ENCODE assay signal across 21 mouse cellular contexts in the genomic region with DNA sequence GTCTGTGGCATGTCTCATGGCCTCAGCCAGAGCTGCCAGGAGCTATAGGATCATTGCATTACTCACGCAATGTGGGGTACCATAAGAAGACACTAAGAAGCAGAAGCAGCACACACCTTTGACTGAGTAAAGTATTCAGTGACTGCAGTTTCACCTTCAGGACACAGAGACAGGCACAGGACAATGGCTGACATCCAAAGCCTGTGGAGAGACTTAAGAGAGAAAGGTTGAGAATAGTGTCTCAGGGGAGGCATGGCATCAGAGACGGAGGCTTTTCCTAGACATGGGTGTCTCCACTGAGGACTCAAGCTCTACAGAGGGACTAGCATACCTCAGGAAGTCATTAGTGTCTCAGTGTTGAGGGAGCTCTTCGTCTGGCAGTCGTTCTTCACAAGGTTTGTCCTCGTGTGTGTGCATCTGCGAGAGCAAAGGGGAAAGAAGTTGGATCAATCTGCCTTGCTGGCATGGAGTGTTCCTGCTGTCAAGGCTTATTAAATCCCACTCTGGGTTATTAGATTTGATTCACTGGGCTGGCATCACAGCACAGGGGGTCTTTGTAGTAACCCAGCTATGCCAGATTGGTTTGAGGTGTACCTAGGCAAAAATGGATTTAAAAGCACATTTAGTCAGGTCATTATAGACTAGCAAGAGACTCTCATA.
A peak's percentile ranks its signal among the peaks of the same experiment; 100 is the strongest.
DNase-seq lines count a peak whose midpoint lies in the region; ATAC-seq and TF ChIP-seq lines count a peak whose summit lies in the region.
"Had no signal": no experiment of that assay in that cellular context is flagged by ENCODE, and none has a peak within 500 bp of the region (broad histone marks: within the 10 kb centered on the region; RNA-seq: fewer than 3 reads in every experiment).

No protein-coding gene starts in this region.

- no peak for TF ChIP-seq CTCF in hindbrain, postnatal 0 days (IDR thresholded peaks at IDR 0.05; ENCODE audit: low read depth)

- ATAC-seq in cerebellum, adult (ENCODE audit: insufficient number of reproducible peaks, low FRiP score, low TSS enrichment) = peak; percentile 49
- ATAC-seq in hindbrain, embryonic 14.5 days (ENCODE audit: low FRiP score) = 0 out of 2 replicates have a peak, but pooled peaks have one; percentile 17
- ATAC-seq in hindbrain, postnatal 0 days = peak; percentile 64; the same call in 1 of the 2 replicates
- no peak for ATAC-seq in heart, embryonic 12.5 days (ENCODE audit: insufficient number of reproducible peaks, low FRiP score)
- ATAC-seq: activated CD4-positive, CD25-positive, alpha-beta regulatory T cell, adult 4 months; intestine, embryonic 16.5 days had no signal

- no peaks in the 10 kb centered on the region for H3K27me3 ChIP-seq in hindbrain, embryonic 14.5 days (ENCODE audit: control insufficient read depth, insufficient read depth, low read length)
- no peaks in the 10 kb centered on the region for H3K27me3 ChIP-seq in hindbrain, embryonic 10.5 days (ENCODE audit: insufficient read depth, poor library complexity, severe bottlenecking)
- H3K27me3 ChIP-seq in hindbrain, postnatal 0 days (ENCODE audit: insufficient read depth, low read length) = no peaks in the 10 kb centered on the region
- H3K27me3 ChIP-seq in heart, embryonic 12.5 days (replicated peaks) = no peaks in the 10 kb centered on the region
- H3K27me3 ChIP-seq: embryonic facial prominence, embryonic 12.5 days; forebrain, embryonic 12.5 days; liver, embryonic 13.5 days; neural tube, embryonic 15.5 days had no signal

- H3K9me3 ChIP-seq in hindbrain, embryonic 14.5 days (ENCODE audit: control insufficient read depth, low read length) = no peaks in the 10 kb centered on the region
- no peaks in the 10 kb centered on the region for H3K9me3 ChIP-seq in hindbrain, embryonic 10.5 days
- H3K9me3 ChIP-seq in hindbrain, postnatal 0 days (ENCODE audit: low read length) = no peaks in the 10 kb centered on the region
- H3K9me3 ChIP-seq in heart, embryonic 12.5 days (replicated peaks) = no peaks in the 10 kb centered on the region
- H3K9me3 ChIP-seq: embryonic facial prominence, embryonic 12.5 days; forebrain, embryonic 12.5 days; liver, embryonic 13.5 days; neural tube, embryonic 15.5 days had no signal

- no peak overlapping the region for H3K4me2 ChIP-seq in hindbrain, embryonic 14.5 days (replicated peaks)
- H3K4me2 ChIP-seq in hindbrain, postnatal 0 days (ENCODE audit: low read depth, low read length) = no peak overlapping the region
- no peak overlapping the region for H3K4me2 ChIP-seq in heart, embryonic 12.5 days
- H3K4me2 ChIP-seq: embryonic facial prominence, embryonic 12.5 days; forebrain, embryonic 12.5 days; liver, embryonic 13.5 days; lung, embryonic 14.5 days; neural tube, embryonic 15.5 days had no signal

- H3K4me3 ChIP-seq in hindbrain, embryonic 14.5 days (replicated peaks; ENCODE audit: low read length) = no peak overlapping the region
- no peak overlapping the region for H3K4me3 ChIP-seq in hindbrain, embryonic 10.5 days
- no peak overlapping the region for H3K4me3 ChIP-seq in hindbrain, postnatal 0 days (ENCODE audit: low read length)
- no peak overlapping the region for H3K4me3 ChIP-seq in heart, embryonic 12.5 days
- H3K4me3 ChIP-seq: embryonic facial prominence, embryonic 12.5 days; erythroblast, embryonic 14.5 days; forebrain, embryonic 12.5 days; gastrocnemius, adult 2 months; liver, embryonic 13.5 days; neural tube, embryonic 15.5 days had no signal

- DNase-seq in cerebellum, adult 8-10 months = no peak
- no peak for DNase-seq in hindbrain, embryonic 14.5 days (ENCODE audit: low spot score)
- DNase-seq in hindbrain, embryonic 10.5 days (ENCODE audit: low spot score) = no peak
- DNase-seq in brain, adult 2 months (ENCODE audit: low read depth, low spot score) = peak; percentile 43
- peak; percentile 75 for DNase-seq in hindbrain, postnatal 0 days (ENCODE audit: low spot score)
- DNase-seq: adrenal gland, postnatal 10 days; gastrocnemius, adult 2 months; kidney, postnatal 25 days; layer of hippocampus, postnatal 36 days; liver, embryonic 13.5 days; lung, embryonic 14.5 days; thymus, adult 18-20 months; thymus, postnatal 36 days had no signal

- 68% methylated on average over 6 of the region's 6 CpGs for WGBS in hindbrain, embryonic 14.5 days
- 77% methylated on average over 6 of the region's 6 CpGs for WGBS in hindbrain, embryonic 10.5 days
- WGBS in hindbrain, postnatal 0 days = 34% methylated on average over 6 of the region's 6 CpGs
- 68% methylated on average over 6 of the region's 6 CpGs for WGBS in heart, embryonic 12.5 days

- H3K9ac ChIP-seq in hindbrain, embryonic 14.5 days = no peak overlapping the region
- H3K9ac ChIP-seq in hindbrain, postnatal 0 days (replicated peaks; ENCODE audit: low read length) = no peak overlapping the region
- H3K9ac ChIP-seq in heart, embryonic 12.5 days = no peak overlapping the region
- H3K9ac ChIP-seq: embryonic facial prominence, embryonic 12.5 days; forebrain, embryonic 12.5 days; liver, embryonic 13.5 days; lung, embryonic 14.5 days; neural tube, embryonic 15.5 days had no signal

- H3K4me1 ChIP-seq in hindbrain, embryonic 14.5 days (replicated peaks; ENCODE audit: control insufficient read depth, insufficient read depth, low read length) = no peaks in the 10 kb centered on the region
- H3K4me1 ChIP-seq in hindbrain, embryonic 10.5 days (replicated peaks) = no peaks in the 10 kb centered on the region
- no peaks in the 10 kb centered on the region for H3K4me1 ChIP-seq in hindbrain, postnatal 0 days (ENCODE audit: insufficient read depth, low read length)
- H3K4me1 ChIP-seq in heart, embryonic 12.5 days (replicated peaks) = no peaks in the 10 kb centered on the region
- H3K4me1 ChIP-seq: embryonic facial prominence, embryonic 12.5 days; forebrain, embryonic 12.5 days; liver, embryonic 13.5 days; neural tube, embryonic 15.5 days had no signal

- no peaks in the 10 kb centered on the region for H3K36me3 ChIP-seq in hindbrain, embryonic 14.5 days (replicated peaks; ENCODE audit: control insufficient read depth, insufficient read depth)
- H3K36me3 ChIP-seq in hindbrain, embryonic 10.5 days = no peaks in the 10 kb centered on the region
- no peaks in the 10 kb centered on the region for H3K36me3 ChIP-seq in hindbrain, postnatal 0 days (ENCODE audit: insufficient read depth, low read length)
- no peaks in the 10 kb centered on the region for H3K36me3 ChIP-seq in heart, embryonic 12.5 days
- H3K36me3 ChIP-seq: embryonic facial prominence, embryonic 12.5 days; forebrain, embryonic 12.5 days; liver, embryonic 13.5 days; neural tube, embryonic 15.5 days had no signal

- H3K27ac ChIP-seq in hindbrain, embryonic 14.5 days = no peak overlapping the region
- no peak overlapping the region for H3K27ac ChIP-seq in hindbrain, embryonic 10.5 days
- H3K27ac ChIP-seq in hindbrain, postnatal 0 days = peak overlapping the region; percentile 61
- H3K27ac ChIP-seq in heart, embryonic 12.5 days (ENCODE audit: poor library complexity, severe bottlenecking) = no peak overlapping the region
- H3K27ac ChIP-seq: embryonic facial prominence, embryonic 12.5 days; forebrain, embryonic 12.5 days; gastrocnemius, adult 2 months; liver, embryonic 13.5 days; neural tube, embryonic 15.5 days had no signal

Comparison
In these comparisons a context has a peak if more than half of its experiments do, and no peak if none do; other contexts are left out.
1. DNase-seq: peak in brain, adult 2 months (single experiment) and hindbrain, postnatal 0 days (single experiment); none in cerebellum, adult 8-10 months (single experiment), hindbrain, embryonic 14.5 days (single experiment) and hindbrain, embryonic 10.5 days (single experiment).